Mouse (Mus musculus): ENCODE data around the gene Upk3a. TPM values are rescaled to one million over a fixed set of nuclear protein-coding genes. Genes with fewer than 3 reads are reported as not detected.
A peak's percentile ranks its signal among the peaks of the same experiment; 100 is the strongest.
"Not testable (repeated sequence)": the region's sequence is repeated elsewhere in the genome, so short reads cannot be mapped to it uniquely, and the experiment has no call there.

The Upk3a gene
- polyA plus RNA-seq, 1 experiment: not detected

DNA sequence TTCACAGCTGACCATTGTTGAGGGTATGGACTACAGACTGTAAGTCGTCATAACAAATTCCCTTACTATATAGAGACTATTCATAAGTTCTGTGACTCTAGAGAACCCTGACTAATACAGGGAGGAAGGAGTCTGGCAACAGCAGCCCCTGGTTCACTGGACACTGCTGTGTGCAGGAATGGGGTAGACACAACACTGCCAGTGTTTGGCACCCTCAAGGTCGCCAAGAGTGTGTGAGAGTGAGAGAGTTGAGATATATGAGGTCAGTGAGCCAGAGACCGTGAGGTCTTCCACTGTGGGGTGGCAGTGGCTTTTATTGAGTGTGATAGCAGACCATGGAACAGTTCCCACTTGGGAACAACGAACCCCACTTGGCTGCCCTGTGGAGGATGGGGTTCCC lies 9.3 kb downstream of the Upk3a start:
- Histone ChIP-seq H3K27me3 (ENCODE audit: control insufficient read depth) (peaks cover 5% of the 10 kb centered on the region; the same call in 1 of the 2 replicates), H3K9me3 (ENCODE audit: control insufficient read depth, low read length) (no peaks in the 10 kb centered on the region), H3K36me3 (ENCODE audit: control insufficient read depth) (no peaks in the 10 kb centered on the region), H3K4me1 (ENCODE audit: control insufficient read depth) (peaks cover 6% of the 10 kb centered on the region), H3K4me3 (replicated peaks) (no peak overlapping the region)
- TF ChIP-seq GATA1 (IDR thresholded peaks at IDR 0.05; ENCODE audit: low read length) (no peak), TAL1 (IDR thresholded peaks at IDR 0.05; ENCODE audit: low read length) (no peak)

DNA sequence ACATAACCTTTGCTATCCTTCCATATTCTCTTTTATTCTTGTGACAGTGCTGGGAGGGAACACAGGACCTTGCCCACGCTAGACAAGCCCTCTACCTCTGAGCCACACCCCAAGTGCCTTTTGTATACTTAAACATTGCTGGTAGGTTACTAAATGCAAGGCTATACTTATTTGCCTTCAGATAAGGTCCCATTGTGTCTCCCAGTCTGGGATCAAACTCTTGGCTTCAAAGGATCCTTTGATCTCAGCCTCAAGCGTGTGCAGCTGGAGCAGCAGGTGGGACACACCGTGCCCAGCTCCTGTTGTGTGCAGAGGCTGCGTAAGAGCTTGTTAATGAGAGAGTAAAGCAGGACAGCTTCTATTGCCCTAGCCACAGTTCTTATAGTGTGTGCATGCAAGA lies 10.8 kb downstream of the Upk3a start:
- TF ChIP-seq TAL1 (IDR thresholded peaks at IDR 0.05; ENCODE audit: low read length): no peak
- no peak for TF ChIP-seq GATA1 (IDR thresholded peaks at IDR 0.05; ENCODE audit: low read length)

DNA sequence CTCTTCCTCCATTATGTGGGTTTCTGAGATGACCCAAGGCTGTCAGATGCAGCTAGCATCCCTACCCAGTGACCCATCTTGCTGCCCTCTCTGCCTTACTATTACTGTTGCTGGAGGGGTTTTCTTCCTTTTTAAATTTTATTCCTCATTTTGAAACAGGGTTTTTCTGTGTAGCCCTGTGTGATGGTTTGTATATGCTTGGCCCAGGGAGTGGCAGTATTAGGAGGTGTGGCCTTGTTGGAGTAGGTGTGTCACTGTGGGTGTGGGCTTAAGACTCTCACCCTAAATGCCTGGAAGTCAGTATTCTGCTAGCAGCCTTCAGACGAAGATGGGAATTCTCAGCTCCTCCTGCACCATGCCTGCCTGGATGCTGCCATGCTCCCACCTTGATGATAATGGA lies 11.7 kb downstream of the Upk3a start, which contains the start of gene Fam118a:
Gene Fam118a (plus strand): TSS at position 301 of the 400 bp plus-strand sequence.
- not testable (repeated sequence) for H3K27me3 ChIP-seq (ENCODE audit: control insufficient read depth); H3K4me1 ChIP-seq (ENCODE audit: control insufficient read depth); H3K9me3 ChIP-seq (ENCODE audit: control insufficient read depth, low read length); H3K36me3 ChIP-seq (ENCODE audit: control insufficient read depth); H3K4me3 ChIP-seq (replicated peaks)

More for the DNA sequence above, 10.8 kb downstream of the Upk3a start:
- no peaks in the 10 kb centered on the region for H3K36me3 ChIP-seq (ENCODE audit: control insufficient read depth)
- peaks cover 8% of the 10 kb centered on the region; the same call in 1 of the 2 replicates for H3K27me3 ChIP-seq (ENCODE audit: control insufficient read depth)
- no peak overlapping the region for H3K4me3 ChIP-seq (replicated peaks)
- peaks cover 6% of the 10 kb centered on the region for H3K4me1 ChIP-seq (ENCODE audit: control insufficient read depth)
- H3K9me3 ChIP-seq (ENCODE audit: control insufficient read depth, low read length): no peaks in the 10 kb centered on the region

DNA sequence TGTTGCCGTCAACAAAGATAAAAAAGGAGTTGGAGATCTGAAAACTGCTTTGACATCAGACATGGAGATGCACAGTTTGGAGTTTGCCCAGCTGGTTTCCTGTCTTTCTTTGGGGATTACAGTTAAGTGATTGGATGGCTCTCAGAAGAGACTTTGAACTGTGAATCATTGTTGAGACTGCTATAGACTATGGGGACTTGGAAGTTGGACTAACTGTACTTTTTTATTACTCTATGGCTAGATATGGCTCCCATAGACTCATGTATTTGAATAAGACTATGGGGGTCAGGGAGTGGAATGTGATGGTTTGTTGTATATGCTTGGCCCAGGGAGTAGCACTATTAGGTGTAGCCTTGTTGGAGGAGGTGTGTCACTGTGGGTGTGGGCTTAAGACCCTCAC lies 13.7 kb downstream of the Upk3a start:
- not testable (repeated sequence) for H3K4me1 ChIP-seq (ENCODE audit: control insufficient read depth); H3K36me3 ChIP-seq (ENCODE audit: control insufficient read depth); H3K4me3 ChIP-seq (replicated peaks); H3K9me3 ChIP-seq (ENCODE audit: control insufficient read depth, low read length); H3K27me3 ChIP-seq (ENCODE audit: control insufficient read depth)

DNA sequence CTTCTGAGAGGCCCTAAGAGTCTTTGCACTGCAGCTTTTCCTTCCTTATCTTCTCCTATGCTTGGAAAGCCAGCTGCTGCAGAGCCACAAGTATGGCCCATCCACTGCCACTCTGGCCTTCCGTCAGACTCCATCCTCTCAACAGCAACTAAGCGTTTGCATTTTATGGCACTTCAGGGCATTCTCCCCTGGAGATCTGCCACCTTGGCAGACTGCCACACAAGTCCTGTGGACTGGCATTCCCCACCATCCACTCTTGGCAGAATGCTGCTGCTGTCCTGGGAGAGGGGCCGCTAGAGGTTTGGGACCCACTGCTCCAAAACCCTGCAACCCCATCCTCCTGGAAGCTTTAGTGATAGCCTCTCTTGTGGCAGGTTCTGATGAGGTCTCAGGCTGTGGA lies 14.9 kb downstream of the Upk3a start:
- no peaks in the 10 kb centered on the region for H3K36me3 ChIP-seq (ENCODE audit: control insufficient read depth)
- H3K4me3 ChIP-seq (replicated peaks): no peak overlapping the region
- H3K4me1 ChIP-seq (ENCODE audit: control insufficient read depth): peaks cover 16% of the 10 kb centered on the region
- no peak for TF ChIP-seq TAL1 (IDR thresholded peaks at IDR 0.05; ENCODE audit: low read length)
- no peak for TF ChIP-seq GATA1 (IDR thresholded peaks at IDR 0.05; ENCODE audit: low read length)
- no peaks in the 10 kb centered on the region for H3K9me3 ChIP-seq (ENCODE audit: control insufficient read depth, low read length)
- peaks cover 8% of the 10 kb centered on the region for H3K27me3 ChIP-seq (ENCODE audit: control insufficient read depth)

DNA sequence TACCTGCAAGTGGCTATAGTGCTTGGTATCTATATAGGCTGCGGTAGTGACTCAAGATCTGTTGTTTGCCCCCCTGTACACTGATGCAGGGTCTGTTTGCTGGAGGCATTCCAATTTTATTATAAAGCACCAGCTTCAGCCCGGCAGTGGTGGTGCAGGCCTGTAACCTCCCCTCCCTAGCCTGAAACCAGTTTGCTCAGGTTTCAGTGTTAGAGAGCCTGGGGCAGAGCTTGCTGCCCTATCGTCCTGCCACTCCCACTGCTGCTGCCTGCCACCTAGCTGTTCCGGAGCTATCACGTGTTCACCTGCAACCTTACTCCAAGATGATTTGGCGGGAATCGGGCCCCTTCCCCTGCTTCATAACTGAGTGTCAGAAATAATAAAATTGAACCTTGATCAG lies 17.0 kb downstream of the Upk3a start:
- H3K4me1 ChIP-seq (ENCODE audit: control insufficient read depth): peaks cover 30% of the 10 kb centered on the region
- H3K4me3 ChIP-seq (replicated peaks); H3K9me3 ChIP-seq (ENCODE audit: control insufficient read depth, low read length); H3K27me3 ChIP-seq (ENCODE audit: control insufficient read depth); H3K36me3 ChIP-seq (ENCODE audit: control insufficient read depth): not testable (repeated sequence)

DNA sequence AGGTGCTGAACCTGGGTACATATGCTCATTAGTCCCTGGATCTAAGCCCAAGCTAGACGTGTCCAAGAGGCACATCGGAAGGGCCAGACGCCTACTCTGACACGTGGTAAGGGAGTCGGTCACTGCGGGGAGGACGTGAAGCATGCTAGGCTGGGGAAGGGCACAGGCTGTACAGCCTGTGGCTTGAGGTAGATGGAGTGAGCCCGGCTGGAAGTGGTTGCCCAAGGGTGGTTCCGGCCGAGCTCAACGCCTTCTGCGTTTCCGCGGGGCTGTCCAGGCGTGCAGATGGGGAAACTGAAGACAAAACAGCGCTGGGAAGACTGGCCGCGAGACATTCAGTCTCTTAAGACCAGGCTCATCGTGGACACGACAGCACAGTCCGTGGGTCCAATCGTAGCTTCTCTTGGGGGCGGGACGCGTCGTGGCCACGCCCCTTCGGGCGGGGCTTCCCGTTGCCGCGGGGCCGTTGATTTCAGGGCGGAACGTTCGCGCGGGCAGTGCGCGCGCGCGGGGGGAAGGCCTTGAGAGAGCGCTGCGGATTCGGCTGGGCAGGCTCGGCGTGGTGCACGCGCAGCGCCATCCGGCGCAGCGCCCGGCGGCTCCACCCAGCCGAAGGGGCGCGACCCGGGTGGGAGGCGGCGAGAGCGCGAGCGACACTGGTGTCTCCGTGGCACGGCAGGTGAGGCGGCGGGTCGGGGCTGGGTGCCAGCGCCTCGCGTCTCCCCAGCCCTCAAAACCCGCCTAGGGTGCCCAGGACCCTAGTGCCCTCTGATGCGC lies 19.8 kb downstream of the Upk3a start:
- peaks cover 42% of the 10 kb centered on the region for H3K4me1 ChIP-seq (ENCODE audit: control insufficient read depth)
- H3K27me3 ChIP-seq (ENCODE audit: control insufficient read depth): peaks cover 7% of the 10 kb centered on the region
- TF ChIP-seq GATA1 (IDR thresholded peaks at IDR 0.05; ENCODE audit: low read length): no peak
- TF ChIP-seq TAL1 (IDR thresholded peaks at IDR 0.05; ENCODE audit: low read length): no peak
- H3K4me3 ChIP-seq (replicated peaks): peak overlapping the region; percentile 85
- H3K36me3 ChIP-seq (ENCODE audit: control insufficient read depth): peaks cover 12% of the 10 kb centered on the region
- no peaks in the 10 kb centered on the region for H3K9me3 ChIP-seq (ENCODE audit: control insufficient read depth, low read length)

DNA sequence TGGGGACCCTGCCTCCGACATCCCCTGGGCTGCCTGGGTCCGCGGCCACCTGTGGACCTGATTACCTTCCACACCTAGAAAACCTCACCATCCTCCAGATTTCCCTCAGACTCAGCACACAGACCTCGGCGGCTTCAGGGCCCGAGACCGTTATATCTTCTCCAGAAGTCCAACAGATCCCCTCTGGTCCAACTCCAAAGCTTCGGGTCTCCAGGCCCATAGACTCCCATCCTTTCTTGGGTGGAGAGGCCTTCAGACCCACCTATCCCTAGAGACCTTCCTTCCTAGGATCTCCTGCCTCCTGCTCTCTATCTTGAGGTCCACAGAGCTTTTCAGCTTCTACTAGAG lies 20.4 kb downstream of the Upk3a start:
- Histone ChIP-seq H3K27me3 (ENCODE audit: control insufficient read depth) (peaks cover 3% of the 10 kb centered on the region), H3K4me1 (ENCODE audit: control insufficient read depth) (peaks cover 46% of the 10 kb centered on the region), H3K9me3 (ENCODE audit: control insufficient read depth, low read length) (no peaks in the 10 kb centered on the region), H3K4me3 (replicated peaks) (peak overlapping the region; percentile 85), H3K36me3 (ENCODE audit: control insufficient read depth) (peaks cover 12% of the 10 kb centered on the region)
- TF ChIP-seq GATA1 (IDR thresholded peaks at IDR 0.05; ENCODE audit: low read length): no peak
- TF ChIP-seq TAL1 (IDR thresholded peaks at IDR 0.05; ENCODE audit: low read length): no peak

DNA sequence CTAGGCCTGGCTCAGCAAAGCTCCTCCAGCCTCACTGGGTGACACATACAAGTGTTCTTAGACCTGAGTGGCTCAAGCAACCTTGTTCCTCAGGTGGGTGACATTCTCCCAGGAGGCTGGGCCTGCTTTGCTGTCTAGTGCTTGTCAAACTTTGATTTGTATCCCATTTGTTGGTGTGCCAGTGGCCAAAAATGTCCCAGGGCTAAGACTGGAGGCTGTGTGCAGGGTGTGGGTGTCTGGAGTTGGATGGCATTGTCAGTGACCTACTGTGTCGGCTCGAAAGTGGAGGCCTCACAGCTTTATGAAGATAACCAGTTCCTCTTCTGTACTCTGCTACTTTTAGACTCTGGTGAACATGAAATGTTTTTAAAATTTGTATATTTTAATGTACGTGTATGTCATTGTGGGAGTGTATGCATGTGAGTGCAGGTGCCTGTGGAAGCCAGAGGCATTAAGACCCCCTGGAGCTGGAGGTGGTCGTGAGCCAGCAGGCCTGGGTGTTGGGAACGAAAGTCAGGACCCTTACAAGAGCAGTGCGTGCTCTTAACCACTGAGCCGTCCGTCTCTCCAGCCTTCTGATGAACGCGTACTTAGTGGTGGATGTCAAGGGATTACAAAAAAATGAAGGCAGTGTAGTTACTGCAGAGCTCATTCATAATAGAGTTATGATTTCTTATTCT lies 24.7 kb downstream of the Upk3a start:
- peaks cover 43% of the 10 kb centered on the region for H3K4me1 ChIP-seq (ENCODE audit: control insufficient read depth)
- peaks cover 33% of the 10 kb centered on the region for H3K36me3 ChIP-seq (ENCODE audit: control insufficient read depth)
- no peaks in the 10 kb centered on the region for H3K27me3 ChIP-seq (ENCODE audit: control insufficient read depth)
- H3K4me3 ChIP-seq (replicated peaks): no peak overlapping the region
- no peak for TF ChIP-seq TAL1 (IDR thresholded peaks at IDR 0.05; ENCODE audit: low read length)
- TF ChIP-seq GATA1 (IDR thresholded peaks at IDR 0.05; ENCODE audit: low read length): no peak
- no peaks in the 10 kb centered on the region for H3K9me3 ChIP-seq (ENCODE audit: control insufficient read depth, low read length)

Data from erythroblast, embryonic 14.5 days (primary cell).